Mouse (Mus musculus) hindbrain, embryonic 13.5 days (tissue): Measurements from ENCODE around the gene Dph1. TPM values are rescaled to one million over a fixed set of nuclear protein-coding genes. Genes with fewer than 3 reads are reported as not detected.

Experiments
- ATAC-seq: fragments of 200-750 bp; cut with Nextera tagmentation; 2 replicates; pipeline ENCODE4 v1.8.0; 2017; ENCODE audit warnings: moderate TSS enrichment; ENCODE audit not compliant: low FRiP score
- H3K27ac ChIP-seq: fragments of 300-500 bp; sonication (generic); 2 replicates; pipeline ENCODE4 v1.5.1; 2015; ENCODE audit warnings: inconsistent platforms, mild to moderate bottlenecking, moderate library complexity
- H3K27me3 ChIP-seq: fragments of 300-500 bp; sonication (generic); 2 replicates; pipeline ENCODE4 v1.6.1; 2015; ENCODE audit warnings: mild to moderate bottlenecking, inconsistent platforms
- H3K36me3 ChIP-seq: fragments of 300-500 bp; sonication (generic); 2 replicates; pipeline ENCODE4 v1.6.1; 2015; ENCODE audit warnings: mild to moderate bottlenecking, inconsistent platforms
- H3K4me1 ChIP-seq: fragments of 300-500 bp; sonication (generic); replicated peaks from 2 replicates; pipeline ENCODE4 v1.6.1; 2015; ENCODE audit warnings: inconsistent platforms
- H3K4me2 ChIP-seq: fragments of 300-500 bp; sonication (generic); 2 replicates; pipeline ENCODE4 v1.6.1; 2015; ENCODE audit warnings: inconsistent platforms, mild to moderate bottlenecking, moderate library complexity
- H3K4me3 ChIP-seq: fragments of 300-500 bp; sonication (generic); 2 replicates; pipeline ENCODE4 v1.5.1; 2015; ENCODE audit warnings: mild to moderate bottlenecking, inconsistent platforms
- H3K9ac ChIP-seq: fragments of 300-500 bp; sonication (generic); 2 replicates; pipeline ENCODE4 v1.6.1; 2015; ENCODE audit warnings: mild to moderate bottlenecking, inconsistent platforms
- H3K9me3 ChIP-seq: fragments of 300-500 bp; sonication (generic); 2 replicates; pipeline ENCODE4 v1.6.1; 2016; ENCODE audit warnings: inconsistent platforms
- WGBS: fragments of 180-500 bp; shearing (Covaris S2); methylation state at CpG from one replicate; pipeline ENCODE4 v1.1.7; 2015; 5-methylcytosine and 5-hydroxymethylcytosine counted together
- polyA plus RNA-seq: library from polyadenylated mRNA; unstranded; fragments of >200 nt; fragmentation: Nextera tagmentation; extraction: Ambion mirVana; gene quantifications from 2 replicates; pipeline ENCODE4 v1.2.1, GENCODE M21; 2015

The Dph1 gene
- polyA plus RNA-seq, 1 experiment from 2014 or later: 14.4 TPM

- peaks cover 28% of the 10 kb centered on the region for H3K4me1 ChIP-seq
Measured at GRCm38 (mm10) chr11:75161417-75162008, 29.5 kb downstream of the Dph1 start.

GRCm38 (mm10) chr11:75160954-75161353 lies 30.1 kb downstream of the Dph1 start:
- Histone ChIP-seq H3K9me3 (no peaks in the 10 kb centered on the region), H3K4me2 (no peak overlapping the region), H3K27me3 (peaks cover 36% of the 10 kb centered on the region), H3K4me1 (peaks cover 28% of the 10 kb centered on the region), H3K4me3 (no peak overlapping the region), H3K9ac (no peak overlapping the region), H3K27ac (no peak overlapping the region), H3K36me3 (peaks cover 59% of the 10 kb centered on the region)
- WGBS: 89% methylated on average over 7 of the region's 7 CpGs
- no peak for ATAC-seq

More at GRCm38 (mm10) chr11:75161417-75162008, 29.5 kb downstream of the Dph1 start:
- H3K36me3 ChIP-seq: peaks cover 56% of the 10 kb centered on the region
- no peak overlapping the region for H3K4me2 ChIP-seq
- no peaks in the 10 kb centered on the region for H3K9me3 ChIP-seq
- H3K4me3 ChIP-seq: no peak overlapping the region
- no peak overlapping the region for H3K9ac ChIP-seq
- 70% methylated on average over 4 of the region's 4 CpGs for WGBS
- H3K27me3 ChIP-seq: peaks cover 42% of the 10 kb centered on the region
- H3K27ac ChIP-seq: no peak overlapping the region
- no peak for ATAC-seq

- Histone ChIP-seq H3K4me2 (no peak overlapping the region), H3K9ac (no peak overlapping the region), H3K9me3 (no peaks in the 10 kb centered on the region), H3K27me3 (peaks cover 23% of the 10 kb centered on the region), H3K36me3 (peaks cover 61% of the 10 kb centered on the region), H3K4me3 (no peak overlapping the region), H3K4me1 (peaks cover 21% of the 10 kb centered on the region), H3K27ac (no peak overlapping the region)
- no peak for ATAC-seq
- WGBS: 55% methylated on average over 2 of the region's 2 CpGs
Measured at GRCm38 (mm10) chr11:75159564-75159963, 31.5 kb downstream of the Dph1 start.

- Histone ChIP-seq H3K27ac (no peak overlapping the region), H3K27me3 (peaks cover 11% of the 10 kb centered on the region), H3K4me1 (peaks cover 21% of the 10 kb centered on the region), H3K36me3 (peaks cover 54% of the 10 kb centered on the region), H3K4me3 (no peak overlapping the region), H3K9me3 (no peaks in the 10 kb centered on the region), H3K4me2 (no peak overlapping the region), H3K9ac (no peak overlapping the region)
- WGBS: 95% methylated on average over 14 of the region's 14 CpGs
- ATAC-seq: no peak
Measured at GRCm38 (mm10) chr11:75158432-75158831, 32.6 kb downstream of the Dph1 start.

- peaks cover 54% of the 10 kb centered on the region for H3K36me3 ChIP-seq
- H3K4me3 ChIP-seq: no peak overlapping the region
- peaks cover 21% of the 10 kb centered on the region for H3K4me1 ChIP-seq
- H3K4me2 ChIP-seq: no peak overlapping the region
- 62% methylated on average over 2 of the region's 2 CpGs for WGBS
- H3K9ac ChIP-seq: no peak overlapping the region
- no peak overlapping the region for H3K27ac ChIP-seq
- H3K9me3 ChIP-seq: no peaks in the 10 kb centered on the region
- H3K27me3 ChIP-seq: peaks cover 6% of the 10 kb centered on the region
- ATAC-seq: no peak
Measured at GRCm38 (mm10) chr11:75157901-75158300, 33.1 kb downstream of the Dph1 start.

- no peak overlapping the region for H3K4me2 ChIP-seq
- no peaks in the 10 kb centered on the region for H3K27me3 ChIP-seq
- no peak overlapping the region for H3K9ac ChIP-seq
- WGBS: 59% methylated on average over 4 of the region's 4 CpGs
- no peak overlapping the region for H3K4me3 ChIP-seq
- H3K4me1 ChIP-seq: peaks cover 21% of the 10 kb centered on the region
- H3K36me3 ChIP-seq: peaks cover 47% of the 10 kb centered on the region
- no peak for ATAC-seq
- peak overlapping the region; percentile 44; the same call in 1 of the 2 replicates for H3K27ac ChIP-seq
- no peaks in the 10 kb centered on the region for H3K9me3 ChIP-seq
Measured at GRCm38 (mm10) chr11:75157037-75157436, 34.0 kb downstream of the Dph1 start.

- 89% methylated on average over 5 of the region's 5 CpGs for WGBS
- no peak for ATAC-seq
- Histone ChIP-seq H3K9ac (no peak overlapping the region), H3K36me3 (peaks cover 41% of the 10 kb centered on the region), H3K9me3 (no peaks in the 10 kb centered on the region), H3K4me2 (no peak overlapping the region), H3K4me1 (peaks cover 18% of the 10 kb centered on the region), H3K4me3 (no peak overlapping the region), H3K27ac (0 out of 2 replicates have a peak overlapping the region, but pooled peaks have one; percentile 44), H3K27me3 (no peaks in the 10 kb centered on the region)
Measured at GRCm38 (mm10) chr11:75156416-75156815, 34.6 kb downstream of the Dph1 start.

- Histone ChIP-seq H3K36me3 (peaks cover 40% of the 10 kb centered on the region), H3K9ac (no peak overlapping the region), H3K27ac (no peak overlapping the region), H3K9me3 (no peaks in the 10 kb centered on the region), H3K4me1 (peaks cover 18% of the 10 kb centered on the region), H3K4me3 (no peak overlapping the region), H3K4me2 (no peak overlapping the region), H3K27me3 (no peaks in the 10 kb centered on the region)
- no peak for ATAC-seq
- WGBS: 87% methylated on average over 6 of the region's 6 CpGs
Measured at GRCm38 (mm10) chr11:75155985-75156384, 35.1 kb downstream of the Dph1 start.

GRCm38 (mm10) chr11:75154053-75154585 lies 36.9 kb downstream of the Dph1 start:
- Histone ChIP-seq H3K4me3 (no peak overlapping the region), H3K4me1 (peaks cover 18% of the 10 kb centered on the region), H3K27me3 (no peaks in the 10 kb centered on the region), H3K4me2 (no peak overlapping the region), H3K9me3 (no peaks in the 10 kb centered on the region), H3K9ac (no peak overlapping the region), H3K27ac (no peak overlapping the region), H3K36me3 (peaks cover 28% of the 10 kb centered on the region)
- 80% methylated on average over 6 of the region's 6 CpGs for WGBS
- no peak for ATAC-seq

- peaks cover 25% of the 10 kb centered on the region for H3K36me3 ChIP-seq
- 81% methylated on average over 18 of the region's 18 CpGs for WGBS
Measured at GRCm38 (mm10) chr11:75152603-75153557, 38.2 kb downstream of the Dph1 start.

GRCm38 (mm10) chr11:75150346-75150745 lies 40.7 kb downstream of the Dph1 start:
- H3K9ac ChIP-seq: no peak overlapping the region
- H3K4me3 ChIP-seq: no peak overlapping the region
- H3K9me3 ChIP-seq: no peaks in the 10 kb centered on the region
- H3K4me1 ChIP-seq: peaks cover 18% of the 10 kb centered on the region
- no peak overlapping the region for H3K4me2 ChIP-seq
- no peak for ATAC-seq
- H3K27ac ChIP-seq: no peak overlapping the region
- WGBS: 78% methylated on average over 1 of the region's 1 CpGs
- peaks cover 24% of the 10 kb centered on the region for H3K36me3 ChIP-seq
- no peaks in the 10 kb centered on the region for H3K27me3 ChIP-seq

More at GRCm38 (mm10) chr11:75152603-75153557, 38.2 kb downstream of the Dph1 start:
- Histone ChIP-seq H3K27me3 (no peaks in the 10 kb centered on the region), H3K9me3 (no peaks in the 10 kb centered on the region), H3K4me1 (peaks cover 23% of the 10 kb centered on the region), H3K4me2 (no peak overlapping the region), H3K4me3 (no peak overlapping the region), H3K9ac (no peak overlapping the region), H3K27ac (peak overlapping the region; percentile 20; the same call in 1 of the 2 replicates)
- ATAC-seq: no peak

GRCm38 (mm10) chr11:75148332-75149035 lies 42.6 kb downstream of the Dph1 start:
- no peaks in the 10 kb centered on the region for H3K27me3 ChIP-seq

More at GRCm38 (mm10) chr11:75148332-75149035, 42.6 kb downstream of the Dph1 start:
- no peaks in the 10 kb centered on the region for H3K9me3 ChIP-seq
- H3K9ac ChIP-seq: no peak overlapping the region
- peaks cover 18% of the 10 kb centered on the region for H3K4me1 ChIP-seq
- H3K36me3 ChIP-seq: peaks cover 39% of the 10 kb centered on the region
- ATAC-seq: no peak
- 97% methylated on average over 10 of the region's 11 CpGs for WGBS
- H3K27ac ChIP-seq: peak overlapping the region; percentile 75
- no peak overlapping the region for H3K4me2 ChIP-seq
- H3K4me3 ChIP-seq: no peak overlapping the region
